Mouse (Mus musculus) ES-E14 (cell line): ENCODE measurements at regions not wholly inside any gene's neighbourhood (a gene's known extent, or its start where the extent isn't known, plus 50 kb on each side); places are given as distances from the start of the nearest gene placed in this dataset.

Source experiments
- HCFC1 ChIP-seq: IDR thresholded peaks from 2 replicates; pipeline ENCODE4 v1.6.1; 2012; ENCODE audit warnings: low read length, inconsistent platforms, borderline replicate concordance; ENCODE audit not compliant: insufficient read depth
- ZNF384 ChIP-seq: IDR thresholded peaks from 2 replicates; pipeline ENCODE4 v1.6.1; 2012; ENCODE audit warnings: low read depth, low read length, inconsistent platforms

- TF ChIP-seq ZNF384 (no peak), HCFC1 (no peak)
These were observed 365.4 kb downstream of the Gm45692 start for GRCm38 (mm10) chr8:26484749-26485148.
